Mouse (Mus musculus): Measurements from ENCODE around the gene Myadm.
A peak's percentile ranks its signal among the peaks of the same experiment; 100 is the strongest.

- TF ChIP-seq POLR2A (IDR thresholded peaks at IDR 0.05; ENCODE audit: borderline replicate concordance, low read depth, low read length): no peak
- peak; percentile 34; the same call in 1 of the 2 replicates for TF ChIP-seq CTCF (IDR thresholded peaks at IDR 0.05; ENCODE audit: low read depth, low read length)
Observed at GRCm38 (mm10) chr7:3302556-3303275, 13.8 kb downstream of the Myadm start.
